In genomic region chr1:192736002-192736426, GRCm38 (mm10) we compare ENCODE assay signal across 7 mouse cellular contexts. TPM values are rescaled to one million over a fixed set of nuclear protein-coding genes. Genes with fewer than 3 reads are reported as not detected.
DNase-seq lines count a peak whose midpoint lies in the region; ATAC-seq and TF ChIP-seq lines count a peak whose summit lies in the region.

No protein-coding gene starts in this region.

- ATAC-seq in intestine, embryonic 15.5 days: peak; percentile 58
- ATAC-seq in megakaryocyte, adult 5-6 weeks (ENCODE audit: poor library complexity, severe bottlenecking): peak; percentile 80
- no peak for ATAC-seq in cerebellum, adult (ENCODE audit: insufficient number of reproducible peaks, low FRiP score, low TSS enrichment)

- no peak for TF ChIP-seq CTCF in embryonic fibroblast, embryonic 13.5 days (IDR thresholded peaks at IDR 0.05; ENCODE audit: borderline replicate concordance, insufficient read depth, low read length)
- TF ChIP-seq CTCF in left cerebral cortex, adult 2 months (IDR thresholded peaks at IDR 0.05): no peak

- no peak overlapping the region for H3K9ac ChIP-seq in intestine, embryonic 15.5 days

- intact Hi-C loops in left cerebral cortex, adult 2 months (cut with DNase I): no loop called here

- WGBS in intestine, embryonic 15.5 days: 34% methylated on average over 9 of the region's 9 CpGs

- H3K9me3 ChIP-seq in intestine, embryonic 15.5 days: no peaks in the 10 kb centered on the region

- DNase-seq in kidney, adult 11 months: peak; percentile 37
- DNase-seq in kidney, adult 18-20 months: no peak
- no peak for DNase-seq in left cerebral cortex, adult 2 months (ENCODE audit: extremely low spot score in 1 of 2, low spot score in 2 of 2)

- no peaks in the 10 kb centered on the region for H3K36me3 ChIP-seq in intestine, embryonic 15.5 days

- TF ChIP-seq POLR2A in embryonic fibroblast, embryonic 13.5 days (IDR thresholded peaks at IDR 0.05; ENCODE audit: low read depth, low read length): no peak

- peak overlapping the region; percentile 80 for H3K27ac ChIP-seq in embryonic fibroblast, embryonic 13.5 days (ENCODE audit: insufficient read depth, low read length)
- H3K27ac ChIP-seq in intestine, embryonic 15.5 days: peak overlapping the region; percentile 27; the same call in 1 of the 2 replicates
- H3K27ac ChIP-seq in left cerebral cortex, adult 2 months: no peak overlapping the region

- H3K4me2 ChIP-seq in intestine, embryonic 15.5 days (replicated peaks): no peak overlapping the region

- H3K4me1 ChIP-seq in embryonic fibroblast, embryonic 13.5 days (ENCODE audit: control insufficient read depth, insufficient read depth, low read length): peaks cover 10% of the 10 kb centered on the region
- H3K4me1 ChIP-seq in intestine, embryonic 15.5 days (replicated peaks): peaks cover 14% of the 10 kb centered on the region

- H3K4me3 ChIP-seq in embryonic fibroblast, embryonic 13.5 days (ENCODE audit: insufficient read depth, low read length): no peak overlapping the region
- no peak overlapping the region for H3K4me3 ChIP-seq in intestine, embryonic 15.5 days (replicated peaks)
- no peak overlapping the region for H3K4me3 ChIP-seq in left cerebral cortex, adult 2 months

- no peaks in the 10 kb centered on the region for H3K27me3 ChIP-seq in intestine, embryonic 15.5 days (replicated peaks)

RNA-seq across cellular contexts. Expression of gene Hhat, which starts 35.0 kb away (rescaled TPM):
- polyA plus RNA-seq in embryonic fibroblast, embryonic 13.5 days (2011; ENCODE audit: insufficient read length, low read depth, missing spikeins): 12.6 and 15.5 TPM in 2 replicates
- polyA plus RNA-seq in intestine, embryonic 15.5 days (2015; fragmentation: Nextera tagmentation; extraction: Ambion mirVana): 9.2 and 9.7 TPM in 2 replicates
- 1.1 TPM in 2 replicates for total RNA-seq in megakaryocyte, adult 5-6 weeks (2015)
- total RNA-seq in megakaryocyte, adult 5-6 weeks (2017): 0.99 and 2.6 TPM in 2 replicates
- 1 to 10 TPM in 1 of 2 experiments, under 1 TPM in 1; 0.81 to 1.3 TPM for total RNA-seq in left cerebral cortex, adult 2 months (2021)
